Mouse (Mus musculus) forebrain, embryonic 14.5 days (tissue): ENCODE measurements at regions not wholly inside any gene's neighbourhood (a gene's known extent, or its start where the extent isn't known, plus 50 kb on each side); places are given as distances from the start of the nearest gene placed in this dataset.

ENCODE experiments used
- ATAC-seq: fragments of 200-750 bp; cut with Nextera tagmentation; 2 replicates; pipeline ENCODE4 v1.8.0; 2017; ENCODE audit warnings: mild to moderate bottlenecking, moderate library complexity
- DNase-seq: peaks from one replicate; pipeline ENCODE4 v3.0.0-alpha.2; 2015; ENCODE audit warnings: low spot score
- H3K27ac ChIP-seq: fragments of 300-500 bp; sonication (generic); 2 replicates; pipeline ENCODE4 v1.5.1; 2014; ENCODE audit warnings: low read depth, mild to moderate bottlenecking, control low read depth, low read length, moderate library complexity
- H3K27me3 ChIP-seq: fragments of 300-500 bp; sonication (generic); replicated peaks from 2 replicates; pipeline ENCODE4 v1.6.1; 2014; ENCODE audit warnings: low read length, control low read depth, mixed read lengths; ENCODE audit not compliant: control insufficient read depth, insufficient read depth
- H3K36me3 ChIP-seq: fragments of 300-500 bp; sonication (generic); 2 replicates; pipeline ENCODE4 v1.6.1; 2014; ENCODE audit warnings: low read length, control low read depth; ENCODE audit not compliant: control insufficient read depth, insufficient read depth
- H3K4me1 ChIP-seq: fragments of 300-500 bp; sonication (generic); 2 replicates; pipeline ENCODE4 v1.6.1; 2014; ENCODE audit warnings: antibody characterized with exemption, low read length, control low read depth; ENCODE audit not compliant: control insufficient read depth, insufficient read depth
- H3K4me2 ChIP-seq: fragments of 300-500 bp; sonication (generic); 2 replicates; pipeline ENCODE4 v1.6.1; 2014; ENCODE audit warnings: mild to moderate bottlenecking, control low read depth, low read length
- H3K4me3 ChIP-seq: fragments of 300-500 bp; sonication (generic); 2 replicates; pipeline ENCODE4 v1.5.1; 2014; ENCODE audit warnings: low read depth, low read length, control low read depth
- H3K9ac ChIP-seq: fragments of 300-500 bp; sonication (generic); 2 replicates; pipeline ENCODE4 v1.6.1; 2014; ENCODE audit warnings: mild to moderate bottlenecking, low read length, control low read depth, moderate library complexity
- H3K9me3 ChIP-seq: fragments of 300-500 bp; sonication (generic); replicated peaks from 2 replicates; pipeline ENCODE4 v1.6.1; 2016; ENCODE audit warnings: low read length, control low read depth, mixed read lengths; ENCODE audit not compliant: control insufficient read depth
- WGBS: fragments of 180-500 bp; shearing (Covaris S2); extraction: QIAGEN DNeasy Blood & Tissue Kit; methylation state at CpG from one replicate; pipeline ENCODE4 v1.1.7; 2014; 5-methylcytosine and 5-hydroxymethylcytosine counted together

- no peaks in the 10 kb centered on the region for H3K36me3 ChIP-seq
- DNase-seq (no peak), ATAC-seq (no peak)
- H3K4me2 ChIP-seq, result no peak overlapping the region
- H3K27me3 ChIP-seq, result no peaks in the 10 kb centered on the region
- no peak overlapping the region for H3K4me3 ChIP-seq
- H3K9ac ChIP-seq, result no peak overlapping the region
- H3K4me1 ChIP-seq, result no peaks in the 10 kb centered on the region
- H3K27ac ChIP-seq, result no peak overlapping the region
- WGBS, result 85% methylated on average over 3 of the region's 3 CpGs
- no peaks in the 10 kb centered on the region for H3K9me3 ChIP-seq
Observed at GRCm38 (mm10) chr16:49497521-49498010, 201.5 kb upstream of the Ift57 start.

- peak; percentile 83 for ATAC-seq
- peak; percentile 75 for DNase-seq
Observed at GRCm38 (mm10) chr16:49500818-49501217, 198.2 kb upstream of the Ift57 start.

GRCm38 (mm10) chr16:49503897-49504413, 195.1 kb upstream of the Ift57 start:
- no peaks in the 10 kb centered on the region for H3K9me3 ChIP-seq
- no peak overlapping the region for H3K27ac ChIP-seq
- no peak overlapping the region for H3K9ac ChIP-seq
- H3K27me3 ChIP-seq, result no peaks in the 10 kb centered on the region
- WGBS, result 88% methylated on average over 14 of the region's 14 CpGs
- no peaks in the 10 kb centered on the region for H3K4me1 ChIP-seq
- H3K4me2 ChIP-seq, result no peak overlapping the region
- DNase-seq (no peak), ATAC-seq (no peak)
- H3K36me3 ChIP-seq, result no peaks in the 10 kb centered on the region
- no peak overlapping the region for H3K4me3 ChIP-seq

More at GRCm38 (mm10) chr16:49500818-49501217, 198.2 kb upstream of the Ift57 start:
- Histone ChIP-seq H3K4me1 (no peaks in the 10 kb centered on the region), H3K27ac (no peak overlapping the region), H3K4me3 (no peak overlapping the region), H3K9ac (no peak overlapping the region), H3K36me3 (no peaks in the 10 kb centered on the region), H3K9me3 (no peaks in the 10 kb centered on the region), H3K4me2 (no peak overlapping the region), H3K27me3 (no peaks in the 10 kb centered on the region)
- 31% methylated on average over 4 of the region's 4 CpGs for WGBS

DNA sequence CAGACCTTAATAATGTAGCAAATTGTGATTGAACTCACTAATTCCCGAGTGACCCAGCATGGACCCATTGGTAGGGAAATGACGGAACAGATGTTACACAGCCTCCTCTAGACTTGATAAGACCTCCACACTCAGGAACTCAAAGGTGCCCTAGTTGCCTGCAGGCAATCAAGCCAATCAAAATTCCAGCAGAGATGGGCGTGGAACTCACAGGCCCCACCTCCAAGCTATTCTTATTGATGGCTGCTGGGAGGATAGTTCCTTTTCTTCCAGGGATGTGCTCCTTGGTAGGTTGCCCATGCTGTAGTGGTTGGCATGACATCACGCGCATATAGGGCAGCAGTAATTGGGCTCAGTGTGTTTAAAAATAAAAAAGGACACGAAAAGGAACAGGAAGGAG, 194.4 kb upstream of the Ift57 start:
- H3K36me3 ChIP-seq, result no peaks in the 10 kb centered on the region
- ATAC-seq, result no peak
- 83% methylated on average over 6 of the region's 6 CpGs for WGBS

GRCm38 (mm10) chr16:49505271-49505670, 193.8 kb upstream of the Ift57 start:
- 91% methylated on average over 9 of the region's 9 CpGs for WGBS
- H3K9me3 ChIP-seq, result no peaks in the 10 kb centered on the region
- H3K4me3 ChIP-seq, result no peak overlapping the region
- no peak overlapping the region for H3K27ac ChIP-seq
- no peaks in the 10 kb centered on the region for H3K36me3 ChIP-seq
- no peaks in the 10 kb centered on the region for H3K27me3 ChIP-seq
- H3K4me1 ChIP-seq, result no peaks in the 10 kb centered on the region
- ATAC-seq (no peak), DNase-seq (no peak)
- no peak overlapping the region for H3K4me2 ChIP-seq
- no peak overlapping the region for H3K9ac ChIP-seq

More for the DNA sequence above, 194.4 kb upstream of the Ift57 start:
- DNase-seq, result no peak
- Histone ChIP-seq H3K9ac (no peak overlapping the region), H3K27ac (no peak overlapping the region), H3K4me1 (no peaks in the 10 kb centered on the region), H3K4me3 (no peak overlapping the region), H3K9me3 (no peaks in the 10 kb centered on the region), H3K27me3 (no peaks in the 10 kb centered on the region), H3K4me2 (no peak overlapping the region)

DNA sequence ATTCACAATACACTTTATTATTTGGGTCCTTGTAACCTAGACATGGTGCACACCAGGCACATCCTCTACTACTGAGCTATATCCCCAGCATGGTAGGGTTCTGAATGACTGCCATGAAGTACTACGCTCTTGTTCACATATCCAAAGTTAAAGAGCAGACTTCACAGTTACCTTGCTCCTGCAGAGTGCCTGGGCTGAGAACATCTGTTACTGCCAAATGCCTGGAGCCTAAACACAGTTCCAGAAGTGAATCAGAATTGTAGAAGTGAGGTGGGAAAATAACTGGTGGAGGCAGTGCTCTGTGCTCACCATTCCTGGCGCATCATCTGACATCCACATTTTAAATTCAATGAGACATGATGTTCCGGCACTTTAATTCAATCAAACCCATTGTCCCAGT, 180.2 kb upstream of the Ift57 start:
- no peak for DNase-seq
- Histone ChIP-seq H3K4me1 (no peaks in the 10 kb centered on the region), H3K4me2 (no peak overlapping the region), H3K9ac (no peak overlapping the region), H3K27ac (no peak overlapping the region), H3K36me3 (no peaks in the 10 kb centered on the region), H3K27me3 (no peaks in the 10 kb centered on the region), H3K4me3 (no peak overlapping the region), H3K9me3 (no peaks in the 10 kb centered on the region)
- no peak for ATAC-seq
- WGBS, result 94% methylated on average over 3 of the region's 3 CpGs

GRCm38 (mm10) chr16:49520411-49520810, 178.6 kb upstream of the Ift57 start:
- WGBS, result 62% methylated on average over 3 of the region's 3 CpGs
- no peak overlapping the region for H3K4me2 ChIP-seq

DNA sequence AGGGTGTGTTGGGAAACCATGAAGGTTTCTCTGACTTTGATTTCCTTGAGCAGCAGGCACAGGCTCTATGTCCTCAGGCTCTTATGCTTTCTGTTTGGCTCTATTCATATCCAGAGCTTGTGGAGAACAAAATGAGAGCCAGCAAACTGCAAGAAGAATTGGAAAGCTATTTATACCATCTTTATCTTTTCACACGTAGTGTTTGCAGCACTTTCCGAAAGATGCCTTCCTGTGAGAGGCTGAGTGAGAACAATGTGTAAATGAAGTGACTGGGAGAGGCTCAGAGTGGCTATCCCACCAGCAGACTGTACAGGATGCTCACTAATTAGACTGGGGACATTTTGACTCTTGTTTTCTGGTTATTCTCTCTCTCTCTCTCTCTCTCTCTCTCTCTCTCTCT, 177.3 kb upstream of the Ift57 start:
- Histone ChIP-seq H3K9me3 (no peaks in the 10 kb centered on the region), H3K4me3 (no peak overlapping the region), H3K36me3 (no peaks in the 10 kb centered on the region), H3K27me3 (no peaks in the 10 kb centered on the region), H3K9ac (no peak overlapping the region), H3K27ac (no peak overlapping the region), H3K4me1 (no peaks in the 10 kb centered on the region), H3K4me2 (no peak overlapping the region)
- DNase-seq (no peak), ATAC-seq (no peak)
- WGBS, result 77% methylated on average over 2 of the region's 2 CpGs

More at GRCm38 (mm10) chr16:49520411-49520810, 178.6 kb upstream of the Ift57 start:
- H3K27me3 ChIP-seq, result no peaks in the 10 kb centered on the region
- H3K9ac ChIP-seq, result no peak overlapping the region
- H3K9me3 ChIP-seq, result no peaks in the 10 kb centered on the region
- no peak overlapping the region for H3K27ac ChIP-seq
- no peak for DNase-seq
- H3K4me1 ChIP-seq, result no peaks in the 10 kb centered on the region
- ATAC-seq, result no peak
- no peak overlapping the region for H3K4me3 ChIP-seq
- H3K36me3 ChIP-seq, result no peaks in the 10 kb centered on the region

GRCm38 (mm10) chr16:49522576-49522975, 176.5 kb upstream of the Ift57 start:
- Histone ChIP-seq H3K27ac (no peak overlapping the region), H3K4me1 (no peaks in the 10 kb centered on the region), H3K4me3 (no peak overlapping the region), H3K36me3 (no peaks in the 10 kb centered on the region), H3K27me3 (no peaks in the 10 kb centered on the region), H3K9ac (no peak overlapping the region), H3K4me2 (no peak overlapping the region), H3K9me3 (no peaks in the 10 kb centered on the region)
- DNase-seq, result no peak
- 62% methylated on average over 5 of the region's 5 CpGs for WGBS
- 0 out of 2 replicates have a peak, but pooled peaks have one; percentile 12 for ATAC-seq
